Mouse (Mus musculus) kidney, postnatal 4 days (tissue): Measurements from ENCODE around the gene Foxe3.

Source experiments
- DNase-seq, 2 experiments: peaks; one replicate each; pipeline ENCODE4 v3.0.0; 2021; ENCODE audit warnings: mixed read lengths in 2 of 2

Foxe3 gene

DNA sequence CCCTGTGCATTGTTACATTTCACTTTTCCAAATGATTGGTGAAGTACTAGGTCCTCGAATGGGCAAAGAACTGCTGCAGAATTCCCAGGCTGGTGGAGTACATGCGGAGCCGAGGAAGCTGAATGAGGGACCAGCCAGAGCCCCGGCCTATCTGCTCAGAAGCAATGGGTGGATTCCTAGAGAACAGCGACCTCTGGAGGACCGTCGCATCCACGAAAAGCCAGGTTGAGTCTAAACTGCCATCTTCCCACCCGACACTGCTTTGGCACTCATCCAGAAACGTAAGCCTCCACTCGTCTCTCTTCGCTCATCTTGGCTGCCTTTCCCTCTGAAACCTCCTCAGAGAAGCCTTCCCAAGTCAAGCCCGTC, 12.2 kb downstream of the Foxe3 start:
- peak; percentile 82 to 87 for DNase-seq

DNA sequence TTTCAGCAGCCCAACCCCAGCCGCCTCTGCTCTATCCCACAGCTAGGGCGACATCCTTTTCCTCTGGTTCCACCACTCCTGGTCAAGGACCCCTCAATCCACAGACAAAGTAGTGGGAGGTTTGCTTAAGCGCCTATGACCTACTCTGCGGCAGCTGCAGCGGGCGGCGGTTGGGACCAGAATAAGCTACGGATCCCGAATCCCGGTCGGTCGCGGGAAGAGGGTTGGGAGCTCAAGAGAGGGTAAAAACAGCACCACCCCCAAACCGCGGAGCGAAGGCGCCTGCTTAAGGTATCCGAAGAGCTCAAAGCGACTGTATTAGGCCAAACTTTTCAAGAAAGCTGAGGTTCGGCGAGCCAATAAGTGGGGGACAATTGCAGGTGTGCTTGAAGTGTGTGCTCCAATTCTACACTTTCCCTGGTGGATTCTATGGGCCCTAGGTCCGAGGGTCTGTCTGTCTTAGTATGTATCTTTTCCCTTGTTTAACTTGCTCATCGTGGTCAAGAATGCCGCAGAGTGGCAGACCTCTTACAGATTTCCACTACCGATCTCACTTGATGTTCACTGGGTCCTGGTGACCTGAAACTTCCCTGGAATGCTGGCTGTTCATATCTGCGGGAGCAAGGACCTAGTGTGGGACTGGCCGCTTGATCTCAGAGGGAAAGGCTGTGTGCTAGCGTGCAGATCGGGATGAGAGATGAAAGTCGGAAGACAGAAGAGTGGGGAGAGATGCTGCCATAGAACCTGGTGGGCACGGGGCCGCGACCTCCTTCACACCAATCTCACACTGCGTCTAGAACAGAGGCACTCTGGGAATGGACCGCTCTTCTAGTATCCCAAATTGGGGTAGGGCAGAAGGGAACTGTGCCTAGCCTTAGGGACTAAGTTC, 12.9 kb downstream of the Foxe3 start:
- DNase-seq = peak in 1 of 2 experiments; percentile 31

DNA sequence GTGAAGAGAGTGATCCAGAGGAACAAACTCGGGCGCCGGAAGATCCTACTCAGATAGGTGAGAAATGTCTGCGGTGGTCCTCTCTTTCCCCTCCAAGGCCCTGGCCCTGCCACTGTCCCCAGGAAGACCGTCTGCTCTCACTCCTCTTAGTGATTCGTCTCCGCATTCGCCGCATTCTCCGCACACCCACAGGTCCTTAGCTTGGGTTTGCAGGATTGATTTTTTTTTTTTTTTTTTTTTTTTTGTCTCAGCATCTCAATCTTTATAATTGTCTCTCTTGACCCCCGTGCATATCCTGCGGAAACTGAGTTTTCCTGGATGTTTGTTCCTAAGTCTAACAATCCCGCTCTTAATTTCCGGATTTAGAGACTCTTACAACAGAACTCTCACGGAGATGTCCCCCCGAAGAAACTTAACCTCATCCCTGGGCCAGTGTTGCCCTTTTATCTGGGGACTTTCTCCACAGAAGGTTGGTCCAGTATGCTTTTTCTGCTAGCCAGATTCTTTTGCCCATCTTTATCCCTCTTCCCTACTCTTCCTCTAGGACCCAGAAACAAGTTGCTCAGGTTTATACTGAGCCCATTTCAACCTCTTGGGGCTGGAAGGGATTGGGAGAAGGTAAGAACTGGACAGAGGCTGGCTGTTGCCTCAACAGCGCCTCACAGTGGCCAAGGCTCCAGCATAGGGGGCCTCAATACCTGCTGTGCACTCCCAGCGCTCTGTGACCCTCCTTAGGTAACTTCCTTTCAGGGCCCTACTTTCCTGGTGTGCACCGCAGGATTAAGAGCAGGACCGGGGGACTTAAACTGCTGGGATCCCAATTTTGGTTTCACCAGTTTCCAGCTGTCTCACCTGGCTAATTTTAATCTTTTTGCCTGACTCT, 16.0 kb downstream of the Foxe3 start:
- peak; percentile 82 to 87 for DNase-seq

DNA sequence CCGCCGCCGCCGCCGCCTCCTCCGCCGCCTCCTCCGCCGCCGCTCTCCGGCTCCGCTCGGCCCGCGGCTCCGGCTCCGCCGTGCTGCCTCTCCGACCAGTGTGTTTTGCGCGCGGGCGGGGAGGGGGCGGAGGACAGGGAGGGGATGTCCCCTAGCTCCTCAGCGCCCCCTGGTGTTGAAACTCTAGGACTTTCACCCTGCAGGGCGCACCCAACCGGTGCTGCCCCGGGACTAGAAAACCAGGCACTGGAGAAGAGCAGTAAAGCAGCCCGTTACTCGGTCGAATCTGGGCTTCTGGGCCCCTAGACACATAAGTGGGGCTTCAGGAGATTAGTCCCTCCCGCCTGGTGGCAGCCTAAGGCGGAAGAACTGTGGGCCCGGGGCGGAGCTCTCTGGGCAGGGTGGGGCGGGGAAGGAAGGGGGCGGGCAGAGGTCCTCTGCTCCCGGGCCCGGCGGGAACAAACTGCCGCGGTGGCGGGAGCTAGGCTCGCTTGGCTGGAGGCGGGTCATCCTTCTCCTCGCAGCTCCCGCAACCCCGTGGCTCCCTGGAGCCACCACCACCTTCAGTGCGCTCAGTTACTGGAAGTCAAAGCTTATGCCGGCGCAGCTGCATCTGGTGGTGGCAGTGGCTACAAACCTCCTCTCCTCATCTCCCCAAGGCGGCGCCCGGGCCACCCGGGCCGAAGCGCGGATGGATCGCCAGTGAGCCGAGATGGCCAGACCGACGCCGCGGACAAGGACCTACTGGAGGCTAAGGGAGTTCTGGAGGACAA, 16.8 kb downstream of the Foxe3 start, which contains the start of gene Foxd2:
Gene Foxd2 (minus strand): TSS at position 45 of the 773 bp plus-strand sequence.
- peak; percentile 95 to 96 for DNase-seq

DNA sequence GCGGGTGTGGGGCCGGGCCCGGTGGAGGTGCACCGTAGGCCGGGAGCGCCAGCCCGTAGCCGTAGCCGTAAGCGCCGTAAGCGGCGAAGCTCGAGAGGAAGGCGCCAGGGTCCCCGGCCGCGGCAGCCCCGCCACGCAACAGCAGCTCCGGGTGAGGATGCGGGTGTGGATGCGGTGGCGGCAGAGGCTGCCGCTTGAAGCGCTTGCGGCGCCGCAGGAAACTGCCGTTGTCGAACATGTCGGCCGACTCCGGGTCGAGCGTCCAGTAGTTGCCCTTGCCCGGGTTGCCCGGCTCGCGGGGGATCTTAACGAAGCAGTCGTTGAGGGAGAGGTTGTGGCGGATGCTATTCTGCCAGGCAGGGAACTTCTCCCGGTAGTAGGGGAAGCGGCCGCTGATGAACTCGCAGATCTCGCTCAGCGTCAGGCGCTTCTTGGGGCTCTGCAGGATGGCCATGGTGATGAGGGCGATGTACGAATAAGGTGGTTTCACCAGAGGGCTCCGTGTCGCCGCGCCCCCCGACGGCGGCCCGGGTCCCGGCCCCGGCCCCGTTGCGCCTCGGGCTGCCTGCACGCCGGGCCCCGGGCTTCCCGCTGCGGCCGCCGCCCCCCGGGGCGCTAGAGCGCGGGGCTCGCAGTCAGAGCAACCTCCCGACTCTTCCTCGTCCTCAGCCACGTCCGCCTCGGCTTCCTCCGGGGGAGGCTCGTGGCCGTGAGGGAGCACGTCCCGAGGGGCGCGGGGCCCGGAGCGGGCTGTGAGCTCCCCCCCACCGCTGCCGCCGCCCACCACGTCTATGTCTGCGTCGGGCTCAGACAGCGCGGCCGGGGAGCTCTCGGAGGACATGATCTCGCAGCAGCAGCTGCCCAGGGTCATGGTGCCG, 17.6 kb downstream of the Foxe3 start:
- DNase-seq = peak; percentile 50 to 63

DNA sequence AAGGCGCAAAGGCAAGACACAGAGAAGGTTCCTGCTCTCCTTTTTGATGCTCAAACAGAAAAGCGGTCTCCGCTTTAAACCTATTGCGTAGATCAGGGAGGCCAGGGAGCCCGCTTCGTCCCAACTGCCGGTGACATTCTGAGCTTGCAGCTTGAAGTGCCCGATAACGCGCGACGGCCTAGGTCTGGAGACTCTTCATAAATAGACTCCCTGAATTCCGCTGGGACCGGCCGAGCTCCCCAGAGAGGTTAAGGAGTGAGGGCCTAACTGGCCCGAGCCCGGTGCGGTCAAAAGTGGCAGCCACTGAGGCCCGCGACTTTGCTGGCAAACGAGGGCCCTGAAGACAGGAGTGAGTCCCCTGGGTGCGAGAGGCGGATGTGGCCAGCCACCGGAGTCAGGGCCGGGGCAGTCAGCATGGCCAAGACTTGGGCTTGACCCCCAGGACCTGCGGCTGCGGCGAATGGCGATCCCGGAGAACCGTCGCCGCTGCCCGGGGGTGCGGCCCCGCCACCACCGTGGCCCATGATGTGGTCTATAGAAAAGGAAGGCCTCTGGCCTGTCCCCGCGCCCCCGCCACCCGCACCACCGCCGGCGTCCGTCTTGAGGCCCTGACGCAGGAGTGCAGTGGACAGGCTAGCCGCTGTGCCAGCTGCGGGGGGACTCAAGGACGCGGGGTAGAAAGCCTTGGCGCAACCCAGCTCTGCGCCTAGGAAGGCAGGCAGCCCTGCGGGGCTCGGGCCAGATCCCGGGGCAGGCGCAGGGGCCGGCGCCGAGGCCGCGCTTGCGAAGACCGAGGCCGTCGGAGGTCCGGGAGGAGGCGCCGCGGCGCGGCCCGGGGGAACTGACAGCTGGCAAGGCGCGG, 18.5 kb downstream of the Foxe3 start:
- peak; percentile 53 to 64 for DNase-seq

DNA sequence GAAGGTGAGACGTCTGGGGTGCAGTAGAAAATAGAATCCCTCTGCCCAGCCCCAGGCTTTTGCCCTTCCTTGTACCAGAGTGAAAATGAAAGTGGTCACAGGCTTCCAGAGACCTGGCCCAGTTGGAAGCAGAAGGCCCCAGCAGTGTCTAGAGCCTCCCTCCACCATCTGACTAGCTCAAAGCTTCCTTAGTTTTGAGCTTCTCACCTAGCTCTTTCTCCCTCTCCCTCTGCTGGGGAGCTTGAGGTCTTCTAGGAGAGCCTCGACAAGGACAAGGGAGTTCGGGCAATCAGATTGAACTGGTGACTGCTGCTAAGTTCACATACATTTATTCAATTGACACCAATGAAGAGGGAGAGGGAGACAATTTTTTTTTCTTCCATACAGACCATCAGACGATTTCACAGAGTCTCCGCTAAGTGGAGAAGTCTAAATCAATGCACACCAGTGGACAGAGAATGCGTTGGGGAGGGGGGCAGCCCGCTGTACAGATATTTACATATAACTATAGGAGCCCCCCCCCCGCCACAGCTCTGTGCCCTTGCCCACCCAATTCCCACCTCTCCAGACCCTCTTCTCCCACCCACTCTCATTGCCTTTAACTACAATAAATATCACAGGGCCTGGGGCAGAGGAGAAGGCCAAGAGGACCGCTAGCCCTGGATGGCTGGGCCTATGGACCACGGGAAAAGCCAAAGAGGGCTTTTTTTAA, 19.7 kb downstream of the Foxe3 start:
- DNase-seq = peak in 1 of 2 experiments; percentile 17

DNA sequence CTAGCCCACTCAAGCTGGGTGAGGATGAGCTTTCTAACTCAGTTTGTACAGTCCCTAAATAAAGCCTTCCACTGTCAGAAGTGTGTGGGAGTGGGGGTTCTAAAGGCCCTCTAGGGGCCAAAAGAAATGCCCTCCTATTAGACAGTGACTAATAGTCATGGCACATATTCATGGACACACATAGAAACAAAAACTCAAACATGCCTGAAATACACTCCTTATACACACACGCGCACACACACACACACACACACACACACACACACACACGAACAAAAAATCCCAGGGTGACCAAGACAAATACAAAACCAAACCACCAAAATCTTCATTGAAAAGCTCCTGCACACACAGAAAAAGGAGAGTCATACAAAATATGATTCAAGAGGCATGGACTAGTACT, 20.3 kb downstream of the Foxe3 start:
- DNase-seq = no peak

DNA sequence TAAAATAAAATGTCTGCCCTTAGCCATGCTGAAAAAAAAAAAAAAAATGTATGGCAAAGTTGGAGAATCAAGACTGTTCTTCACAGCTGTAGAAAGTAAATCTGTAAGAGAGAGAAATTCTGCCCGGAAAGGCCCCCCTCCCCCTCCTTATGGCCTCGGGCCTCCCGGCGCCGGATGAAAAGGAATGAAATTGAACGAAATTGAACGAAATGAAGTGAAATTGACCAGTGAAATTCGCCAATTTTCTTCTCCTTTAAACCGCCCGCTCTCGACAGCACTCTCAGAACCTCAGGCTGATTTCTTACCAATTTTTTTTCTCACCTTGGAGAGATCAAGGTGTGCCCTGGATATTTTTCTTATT, 22.4 kb downstream of the Foxe3 start:
- no peak for DNase-seq

DNA sequence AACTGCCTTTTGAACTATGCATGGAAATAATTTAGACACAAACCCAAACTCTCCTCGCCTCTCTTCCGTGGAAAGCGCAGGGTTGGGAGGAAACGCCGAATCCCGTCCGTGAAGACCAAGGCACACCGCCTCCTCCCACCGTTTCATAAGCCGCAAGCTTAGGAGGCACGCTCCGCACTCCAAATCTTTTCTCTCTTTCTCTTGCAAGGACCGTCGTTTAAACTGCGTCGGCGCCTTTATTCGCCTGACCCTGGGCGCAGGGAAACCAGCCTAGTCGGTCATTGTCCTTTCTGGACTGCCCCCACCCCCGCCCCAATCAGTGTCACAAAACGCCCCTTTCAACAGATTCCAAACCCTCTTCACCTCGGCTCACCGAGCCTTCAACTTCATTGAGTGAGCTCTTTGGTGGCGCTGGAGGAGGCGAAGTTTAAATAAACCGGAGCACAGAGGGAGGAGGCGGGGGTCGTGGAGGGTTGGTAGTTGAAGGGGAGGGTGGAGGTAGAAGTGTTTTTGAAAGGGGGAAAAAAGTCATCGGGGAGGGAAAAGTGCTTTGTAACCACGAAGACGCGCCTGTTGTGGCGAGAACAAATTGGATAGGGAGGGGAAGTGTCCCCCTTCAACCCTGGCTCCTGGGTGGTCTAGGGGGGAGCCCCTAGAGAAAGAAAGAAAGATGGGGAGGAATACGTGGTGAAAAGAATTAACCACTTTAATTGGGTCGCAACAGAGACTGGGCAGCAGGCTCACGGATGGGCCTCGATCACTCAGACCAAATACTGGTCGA, 23.0 kb downstream of the Foxe3 start:
- DNase-seq = peak; percentile 36 to 55

DNA sequence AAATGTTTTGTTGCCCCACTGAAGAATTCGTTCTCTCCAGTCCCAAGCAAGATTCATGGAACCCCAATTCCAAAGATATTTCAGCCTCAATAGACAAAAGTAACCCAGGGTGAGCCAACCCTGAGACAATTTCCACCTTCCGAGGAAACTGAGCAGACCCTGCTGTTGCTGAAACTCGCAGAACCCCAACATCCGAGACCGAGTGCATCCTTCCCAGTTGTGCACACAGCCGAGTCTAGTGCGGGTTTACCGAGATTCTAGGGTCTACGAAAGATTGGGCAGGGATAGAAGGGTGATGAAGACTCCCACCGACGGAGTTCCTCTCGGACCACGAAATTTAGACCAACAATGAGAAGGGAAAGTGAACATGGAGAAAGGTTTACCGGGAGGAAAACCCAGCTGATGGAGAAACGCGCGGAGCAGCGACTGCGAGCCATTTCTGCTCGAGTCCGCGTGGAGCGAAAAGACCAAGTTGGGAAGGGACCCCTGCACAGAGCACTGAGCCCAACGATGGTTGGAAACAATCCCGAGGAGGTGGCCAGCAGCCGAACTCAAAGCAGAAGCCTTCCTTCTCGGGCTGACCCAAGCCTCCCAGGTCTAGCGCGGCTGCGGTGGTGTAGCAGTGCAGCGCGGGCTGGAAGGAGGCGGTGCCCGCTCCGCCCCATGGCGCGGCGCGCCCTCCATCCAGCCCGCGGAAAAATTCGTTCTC, 24.0 kb downstream of the Foxe3 start:
- peak; percentile 51 to 65 for DNase-seq

DNA sequence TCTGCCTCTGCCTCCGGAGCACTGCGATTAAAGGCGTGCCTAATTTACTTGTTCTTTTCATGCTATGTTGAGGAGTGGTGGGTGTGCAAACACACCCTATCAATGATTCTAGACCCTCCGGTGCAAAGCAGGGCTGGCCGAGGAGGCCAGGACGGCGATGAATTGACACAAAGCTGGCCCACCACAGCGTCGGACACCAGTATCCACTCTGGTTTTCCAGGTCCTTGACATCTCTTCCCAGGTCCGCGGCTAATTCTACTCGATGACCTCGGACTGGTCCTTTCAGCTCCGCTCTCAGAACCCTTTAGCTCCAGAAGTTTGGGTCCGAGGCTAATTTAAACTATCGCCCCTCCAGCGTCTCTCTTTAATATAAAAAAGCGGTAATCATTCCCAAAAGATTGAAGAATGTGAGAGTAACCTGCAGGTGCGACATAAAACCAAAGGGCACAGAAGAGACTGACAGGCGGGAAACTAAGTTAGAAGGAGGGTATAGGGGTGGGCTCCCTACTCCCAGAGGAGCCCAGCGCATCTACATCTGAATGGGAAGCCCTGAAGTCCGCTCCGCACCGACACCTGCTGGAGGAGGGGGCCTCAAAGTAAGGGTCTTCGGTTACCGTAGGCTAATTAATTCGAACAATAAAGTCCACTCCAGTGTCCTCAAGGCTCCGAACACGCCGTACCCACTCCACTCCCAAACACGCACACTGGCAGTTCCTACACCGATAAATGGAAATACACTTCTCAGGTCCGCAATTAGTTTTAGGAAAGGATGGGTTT, 24.8 kb downstream of the Foxe3 start:
- DNase-seq = peak in 1 of 2 experiments; percentile 29

DNA sequence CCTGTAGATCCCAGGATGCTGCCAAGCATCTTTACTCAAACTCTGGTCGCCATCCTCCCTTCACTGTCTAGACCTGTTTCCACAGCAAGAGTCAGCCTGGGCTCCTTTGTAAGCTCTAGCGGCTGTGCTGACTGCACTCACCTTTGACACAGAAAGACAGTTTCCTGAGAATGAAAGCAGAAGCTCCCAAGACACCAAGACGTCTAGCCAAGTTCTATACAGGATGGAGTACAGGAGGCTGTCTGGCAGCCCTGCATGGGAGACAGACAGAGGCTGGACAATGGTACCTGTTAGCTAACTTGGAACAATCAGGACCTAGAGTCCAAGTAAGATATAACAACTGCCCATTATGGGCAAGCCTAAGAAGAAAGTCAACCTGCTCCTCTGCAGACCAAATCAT, 25.9 kb downstream of the Foxe3 start:
- no peak for DNase-seq

DNA sequence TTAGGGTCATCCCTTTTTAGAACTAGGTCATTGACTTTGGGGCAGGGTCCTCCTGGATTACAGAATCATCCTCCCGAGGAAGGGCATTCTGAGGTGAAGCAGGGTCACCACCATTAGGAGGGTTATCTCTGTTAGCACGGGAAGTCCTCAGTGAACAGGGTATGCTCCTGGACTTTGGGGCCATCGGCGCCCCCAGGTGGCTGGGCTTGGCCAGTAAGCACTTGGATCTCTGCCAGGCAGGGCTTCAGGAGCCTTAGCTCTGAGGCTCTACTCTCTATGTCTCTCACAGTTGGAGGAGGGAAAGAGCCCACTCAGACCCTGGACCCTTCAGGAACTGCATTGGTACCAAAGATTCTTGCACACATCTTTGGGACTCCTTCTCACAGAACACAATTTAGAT, 28.0 kb downstream of the Foxe3 start:
- DNase-seq = peak; percentile 64 to 74

DNA sequence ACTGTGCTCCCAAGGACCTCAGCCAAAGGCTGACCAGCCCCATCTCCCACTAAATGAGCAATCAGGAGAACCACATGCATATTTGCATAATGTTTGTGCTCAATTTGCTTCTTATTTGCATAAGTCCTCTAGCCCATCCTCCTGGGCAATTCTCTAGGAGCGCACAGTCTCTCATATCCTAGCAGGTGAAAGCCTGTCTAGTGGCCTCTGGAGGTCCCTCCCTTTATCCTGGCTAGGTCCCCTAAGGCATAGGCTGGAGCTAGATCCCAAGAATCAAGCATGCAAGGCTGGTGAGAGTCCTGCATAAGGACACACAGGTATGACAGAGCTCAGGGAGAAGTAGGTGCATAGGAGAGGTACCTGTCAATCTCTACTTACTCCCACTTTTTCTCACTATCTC, 43.6 kb downstream of the Foxe3 start:
- DNase-seq = no peak

DNA sequence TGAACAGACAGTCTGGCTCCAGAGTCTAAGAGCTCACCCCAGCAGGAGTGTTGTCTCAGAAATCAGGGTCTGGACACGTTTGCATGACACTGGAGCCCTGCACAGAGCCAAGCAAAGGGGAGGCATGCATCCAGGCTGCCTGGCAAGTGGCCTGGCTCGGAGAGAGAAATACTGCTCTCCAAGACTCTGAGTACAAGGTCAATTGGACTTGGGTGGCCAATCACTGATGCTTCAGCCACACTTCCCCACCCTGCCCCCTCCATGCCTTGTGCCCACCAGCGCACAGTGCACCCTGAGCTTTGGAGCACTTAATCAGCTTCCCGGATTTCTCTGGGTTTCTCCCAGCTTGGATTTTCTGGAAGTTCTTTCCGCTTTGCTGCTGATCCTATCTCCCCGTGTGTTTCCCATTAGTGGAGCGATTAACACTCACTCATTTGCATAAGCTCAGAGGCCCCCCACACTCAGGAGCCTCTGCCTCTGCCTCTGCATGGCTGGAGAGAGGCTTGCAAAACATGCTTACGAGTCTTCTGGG, 49.3 kb downstream of the Foxe3 start:
- DNase-seq = peak in 1 of 2 experiments; percentile 27
